Mouse (Mus musculus): ENCODE results near the gene Rbm7. TPM values are rescaled to one million over a fixed set of nuclear protein-coding genes. Genes with fewer than 3 reads are reported as not detected.

Gene Rbm7
- polyA plus RNA-seq, 1 experiment from 2014 or later = 57.6 TPM

DNA sequence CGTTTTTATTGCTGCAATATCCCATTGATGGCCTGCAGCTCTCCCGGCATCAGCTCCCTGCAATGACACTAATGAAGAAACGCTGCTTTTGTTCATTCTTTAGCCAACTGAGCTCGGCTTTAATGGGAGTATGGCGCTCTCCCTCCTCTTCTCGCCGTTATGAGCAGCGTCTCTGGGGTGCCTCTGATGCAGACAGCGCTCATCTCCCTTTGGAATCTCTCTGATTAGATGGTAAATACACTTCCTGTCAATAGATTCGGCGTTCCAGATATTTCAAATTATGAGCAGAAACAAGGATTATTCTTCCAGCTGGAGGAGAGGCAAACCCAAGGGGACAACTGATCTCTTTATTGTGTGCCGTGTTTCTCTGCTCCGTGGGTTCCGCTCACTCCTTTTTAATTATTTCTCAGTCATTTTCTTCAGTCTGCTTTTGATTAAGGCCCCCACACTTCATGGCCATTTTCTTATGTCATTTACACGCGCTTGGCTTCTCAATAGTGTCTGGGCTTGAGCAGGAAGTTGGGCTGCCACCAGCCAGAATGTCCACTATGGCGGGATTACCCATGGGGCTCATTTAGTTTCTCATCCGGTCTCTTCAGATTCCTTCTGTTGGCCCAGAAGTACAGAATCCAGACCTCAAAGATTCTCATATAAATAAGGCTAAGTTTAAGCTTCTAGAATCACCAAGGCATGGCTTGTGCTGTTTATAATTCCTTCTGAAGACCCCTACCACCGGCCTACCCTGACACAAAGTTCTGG is 22.5 kb upstream of the Rbm7 start:
- in situ Hi-C loops (cut with MboI; ENCODE audit: low pct_unique_long_range_greater_than_20kb) = no loop called here

DNA sequence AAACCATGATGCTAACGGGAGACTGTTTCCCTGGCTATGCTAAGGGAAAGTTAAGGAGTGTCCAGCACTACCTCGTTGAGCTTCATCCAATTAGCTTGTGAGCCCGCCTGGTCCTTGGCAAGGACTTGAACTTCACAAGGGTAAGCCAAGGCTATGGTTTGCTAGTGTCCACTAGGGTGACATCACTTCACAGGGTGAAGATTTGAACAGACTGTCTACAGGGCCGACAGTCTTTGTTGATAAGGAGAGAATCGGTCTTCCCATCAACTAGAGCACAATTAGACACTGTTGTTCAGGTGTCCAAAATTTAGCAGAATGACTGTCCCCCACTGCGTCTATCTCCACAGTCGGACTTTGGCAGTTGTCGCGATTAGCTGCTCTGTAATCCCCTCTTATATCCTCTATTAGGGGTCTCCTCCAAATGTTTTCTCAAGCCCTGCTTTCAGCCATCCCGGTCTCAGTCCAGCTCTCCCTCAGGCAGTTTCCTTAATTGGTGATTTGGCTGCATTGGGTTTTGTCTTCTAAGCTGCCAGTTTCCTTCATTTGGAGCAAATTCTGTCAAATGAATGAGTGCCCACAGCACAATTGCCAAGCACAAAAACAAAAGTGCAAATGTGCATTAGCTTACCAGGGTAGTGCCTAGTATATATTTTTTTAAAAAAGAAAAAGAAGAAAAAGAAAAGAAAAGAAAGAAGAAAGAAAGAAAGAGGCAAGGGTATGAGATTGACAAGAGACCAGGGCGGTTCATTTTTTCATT is 21.7 kb upstream of the Rbm7 start:
- no peak for DNase-seq (ENCODE audit: low read depth, low spot score)
- no peak for TF ChIP-seq CTCF (IDR thresholded peaks at IDR 0.05)
- CTCF ChIA-PET = interaction anchor here (1.2 to 1.4 kb wide), 2 partner anchors 11 to 15 kb away, joined by 4 to 6 read pairs; no protein-coding TSS in a partner anchor
- POLR2A ChIA-PET = no interaction called here
- in situ Hi-C loops (cut with MboI; ENCODE audit: low pct_unique_long_range_greater_than_20kb) = no loop called here
- ATAC-seq = no peak
- peaks cover 5% of the 10 kb centered on the region for H3K27me3 ChIP-seq

More for the DNA sequence above, 22.5 kb upstream of the Rbm7 start:
- no peak for TF ChIP-seq CTCF (IDR thresholded peaks at IDR 0.05)
- peaks cover 5% of the 10 kb centered on the region for H3K27me3 ChIP-seq
- POLR2A ChIA-PET = no interaction called here
- CTCF ChIA-PET = interaction anchor here (1.2 to 1.4 kb wide), 2 partner anchors 11 to 14 kb away, joined by 4 to 6 read pairs; no protein-coding TSS in a partner anchor
- no peak for ATAC-seq
- DNase-seq (ENCODE audit: low read depth, low spot score) = no peak

DNA sequence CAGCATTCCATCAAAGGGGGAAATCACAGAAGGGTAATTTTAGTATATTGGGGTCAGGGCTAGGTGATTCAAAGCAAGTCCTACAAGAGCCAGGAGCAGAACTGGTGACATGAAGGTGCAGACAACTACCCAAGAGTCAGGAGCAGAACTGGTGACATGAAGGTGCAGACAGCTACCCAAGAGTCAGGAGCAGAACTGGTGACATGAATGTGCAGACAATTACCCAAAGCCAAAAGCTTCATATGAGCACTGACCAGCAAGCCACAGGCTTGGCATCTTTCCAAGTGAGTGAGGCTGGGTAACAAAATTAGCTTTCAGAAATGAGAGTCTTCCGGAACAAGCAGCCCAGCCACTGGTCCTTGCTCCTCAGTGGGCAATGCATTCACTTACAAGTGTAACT is 20.2 kb upstream of the Rbm7 start:
- peaks cover 8% of the 10 kb centered on the region for H3K27me3 ChIP-seq
- TF ChIP-seq CTCF (IDR thresholded peaks at IDR 0.05) = no peak
- ATAC-seq (no peak), DNase-seq (ENCODE audit: low read depth, low spot score) (no peak)
- in situ Hi-C loops (cut with MboI; ENCODE audit: low pct_unique_long_range_greater_than_20kb) = no loop called here
- POLR2A ChIA-PET = interaction anchor here (0.6 to 1.0 kb wide), 2 partner anchors 10 to 199 kb away, joined by 3 to 6 read pairs; no protein-coding TSS in a partner anchor
- CTCF ChIA-PET = no interaction called here

GRCm38 (mm10) chr9:48510134-48510533 is 15.0 kb upstream of the Rbm7 start:
- POLR2A ChIA-PET = interaction anchor here (0.6 kb wide), 2 partner anchors 29 to 1842 kb away, joined by 3 to 5 read pairs; no protein-coding TSS in a partner anchor
- CTCF ChIA-PET = no interaction called here
- no peak for TF ChIP-seq CTCF (IDR thresholded peaks at IDR 0.05)
- in situ Hi-C loops (cut with MboI; ENCODE audit: low pct_unique_long_range_greater_than_20kb) = no loop called here
- H3K27me3 ChIP-seq = peaks cover 16% of the 10 kb centered on the region
- DNase-seq (ENCODE audit: low read depth, low spot score) = no peak
- no peak for ATAC-seq

DNA sequence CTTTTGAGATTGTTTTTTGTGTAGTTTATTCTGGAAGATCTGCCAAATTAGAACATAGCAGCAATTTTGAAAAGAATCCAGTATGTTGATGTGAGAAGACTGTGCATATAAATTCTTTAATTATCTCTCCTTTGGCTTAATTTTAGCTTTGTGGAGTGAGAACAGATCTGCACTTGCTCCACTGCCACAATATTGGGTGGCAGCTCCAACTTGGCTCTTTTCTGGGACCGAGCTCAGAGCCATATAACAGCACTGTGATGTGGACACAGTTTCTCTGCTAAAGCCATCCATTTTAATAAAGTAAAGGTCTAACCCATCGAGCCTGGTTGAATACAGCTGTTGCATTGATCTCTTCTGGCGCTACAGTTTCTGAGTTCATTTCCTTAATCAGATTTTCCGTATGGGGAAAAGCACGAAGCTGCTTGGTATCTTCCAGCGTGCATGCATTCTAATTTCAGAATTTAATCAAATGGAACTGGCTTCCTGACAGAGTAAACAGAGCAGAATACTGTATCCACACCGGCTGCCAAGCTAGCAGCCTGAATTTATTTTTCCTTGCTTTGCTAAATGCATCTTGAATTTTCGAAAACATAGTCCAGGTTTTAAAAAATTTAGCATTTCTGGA is 9.8 kb upstream of the Rbm7 start:
- ChIA-PET CTCF (no interaction called here), POLR2A (no interaction called here)
- DNase-seq (ENCODE audit: low read depth, low spot score) = no peak

DNA sequence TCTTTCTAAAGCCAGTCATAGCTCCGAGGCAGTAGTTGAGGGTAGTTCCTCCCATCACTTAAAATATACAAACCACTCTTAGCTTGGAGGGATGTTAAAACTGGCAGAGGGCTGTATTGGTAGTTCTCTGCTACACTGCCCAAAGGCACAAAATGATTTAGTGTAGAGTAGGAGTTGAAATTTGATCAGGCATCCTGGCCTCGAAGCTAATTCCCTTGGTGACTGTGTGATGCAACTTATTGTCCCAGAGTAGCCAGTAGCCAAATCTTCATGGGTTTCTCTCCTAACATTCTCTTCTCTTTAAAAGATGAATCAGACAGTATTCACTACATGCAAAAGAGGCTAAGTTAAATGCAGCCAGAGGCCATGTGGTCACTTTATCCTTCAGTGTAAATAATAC is 7.9 kb upstream of the Rbm7 start:
- no peak for TF ChIP-seq CTCF (IDR thresholded peaks at IDR 0.05)
- no peak for DNase-seq (ENCODE audit: low read depth, low spot score)
- ChIA-PET CTCF (no interaction called here), POLR2A (no interaction called here)
- H3K27me3 ChIP-seq = peaks cover 26% of the 10 kb centered on the region
- no peak for ATAC-seq
- in situ Hi-C loops (cut with MboI; ENCODE audit: low pct_unique_long_range_greater_than_20kb) = no loop called here

More for the DNA sequence above, 9.8 kb upstream of the Rbm7 start:
- H3K27me3 ChIP-seq = peaks cover 26% of the 10 kb centered on the region
- no peak for ATAC-seq
- in situ Hi-C loops (cut with MboI; ENCODE audit: low pct_unique_long_range_greater_than_20kb) = no loop called here
- TF ChIP-seq CTCF (IDR thresholded peaks at IDR 0.05) = no peak

GRCm38 (mm10) chr9:48501192-48501591 is 6.1 kb upstream of the Rbm7 start:
- peaks cover 19% of the 10 kb centered on the region for H3K27me3 ChIP-seq
- ATAC-seq (no peak), DNase-seq (ENCODE audit: low read depth, low spot score) (no peak)
- ChIA-PET CTCF (no interaction called here), POLR2A (no interaction called here)
- TF ChIP-seq CTCF (IDR thresholded peaks at IDR 0.05) = no peak
- in situ Hi-C loops (cut with MboI; ENCODE audit: low pct_unique_long_range_greater_than_20kb) = no loop called here

GRCm38 (mm10) chr9:48495548-48495932 is 441 bp upstream of the Rbm7 start:
- POLR2A ChIA-PET = interaction anchor here (1.2 kb wide), 1 partner anchor 109 kb away, joined by 3 read pairs; the partner anchor contains the start of gene Nnmt
- H3K27me3 ChIP-seq = no peaks in the 10 kb centered on the region
- CTCF ChIA-PET = interaction anchor here (1.1 to 1.2 kb wide), 2 partner anchors 13 to 91 kb away, joined by 3 to 4 read pairs; no protein-coding TSS in a partner anchor
- TF ChIP-seq CTCF (IDR thresholded peaks at IDR 0.05) = no peak
- ATAC-seq (peak; percentile 27), DNase-seq (ENCODE audit: low read depth, low spot score) (no peak)
- in situ Hi-C loops (cut with MboI; ENCODE audit: low pct_unique_long_range_greater_than_20kb) = loop anchor here (10.0 kb wide), 1 partner anchor 109 kb away; the partner anchor contains the start of gene Nnmt

DNA sequence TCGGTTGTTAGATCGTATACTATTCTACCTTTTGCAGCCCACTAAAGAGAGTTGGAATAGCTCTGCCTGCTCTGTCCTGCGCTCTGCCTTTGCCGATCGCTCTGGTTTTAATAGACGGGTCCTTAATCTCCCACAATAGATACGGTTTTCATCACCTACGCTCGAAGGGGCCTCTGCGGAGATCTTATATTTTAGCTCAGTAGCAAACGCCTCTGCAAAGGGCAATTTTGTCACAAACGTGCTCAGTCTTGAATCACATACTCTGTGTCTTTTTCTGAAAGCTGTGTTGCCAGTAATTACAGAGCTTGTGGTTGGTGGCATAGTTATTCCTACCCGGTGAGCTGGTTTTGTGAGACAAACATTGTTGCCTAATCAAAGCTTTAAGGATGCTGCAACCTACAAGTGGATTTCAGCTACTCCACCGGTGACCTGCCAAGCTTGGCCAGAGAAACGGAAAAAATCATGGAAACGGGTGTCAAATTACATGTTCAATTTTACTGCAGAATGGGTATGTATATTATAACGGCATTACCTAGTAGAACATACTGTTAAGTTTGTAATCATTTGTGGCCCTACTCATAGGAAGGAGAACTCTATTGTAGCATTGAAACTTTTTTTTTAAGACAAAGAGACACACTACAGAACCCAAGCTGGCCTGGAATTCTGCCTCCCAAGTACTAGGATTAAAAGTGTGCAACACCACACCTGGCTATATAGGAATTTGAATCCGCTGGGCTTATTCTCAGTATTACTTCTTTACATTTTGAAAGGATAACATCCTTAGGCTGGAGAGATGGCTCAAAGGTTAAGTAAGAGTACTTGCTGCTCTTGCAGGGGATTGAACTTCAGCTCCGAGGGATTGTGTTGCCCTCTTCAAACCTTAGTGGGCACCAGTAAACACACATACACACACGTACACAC is 13.6 kb downstream of the Rbm7 start:
- in situ Hi-C loops (cut with MboI; ENCODE audit: low pct_unique_long_range_greater_than_20kb) = no loop called here
- no peak for TF ChIP-seq CTCF (IDR thresholded peaks at IDR 0.05)
- no peak for ATAC-seq
- no peaks in the 10 kb centered on the region for H3K27me3 ChIP-seq
- CTCF ChIA-PET = interaction anchor here (0.7 to 1.0 kb wide), 2 partner anchors 14 to 105 kb away, joined by 3 read pairs; partner anchors contain the start of genes Gm5617 and Rbm7
- no peak for DNase-seq (ENCODE audit: low read depth, low spot score)
- POLR2A ChIA-PET = interaction anchor here (0.7 to 0.8 kb wide), 3 partner anchors 11 to 29 kb away, joined by 3 to 7 read pairs (median 5); no protein-coding TSS in a partner anchor
